Mouse (Mus musculus): Measurements from ENCODE around the gene Map2.

GRCm38 (mm10) chr1:66157135-66157534 is 17.9 kb upstream of the Map2 start:
- TF ChIP-seq CHD2 (IDR thresholded peaks at IDR 0.05; ENCODE audit: low read depth, low read length), result no peak
- TF ChIP-seq HCFC1 (IDR thresholded peaks at IDR 0.05; ENCODE audit: borderline replicate concordance, insufficient read depth, low read length), result no peak
- TF ChIP-seq MAFK (IDR thresholded peaks at IDR 0.05; ENCODE audit: insufficient read depth, low read depth, low read length), result no peak

All from ES-E14 (cell line).